16 mouse cellular contexts compared by ENCODE assay signal in the genomic region with DNA sequence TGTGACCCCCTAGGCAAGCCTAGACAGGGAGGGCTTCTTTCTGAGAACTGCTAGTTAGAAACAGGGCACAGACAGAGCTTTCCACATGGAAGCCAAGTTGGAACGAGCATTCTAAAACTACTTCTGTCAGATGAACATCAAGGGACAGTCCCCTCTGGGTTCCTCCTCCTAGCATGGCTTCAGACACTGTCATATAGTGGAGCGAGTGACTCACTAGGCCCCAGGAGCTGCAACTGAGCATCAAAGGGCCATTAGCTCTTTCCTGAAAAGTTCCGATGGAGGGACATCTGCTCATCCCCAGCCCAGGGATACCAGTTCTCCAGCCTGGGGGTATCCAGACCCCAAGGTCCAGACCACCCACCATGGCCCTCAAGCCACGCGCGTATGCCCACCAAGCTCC.
DNase-seq lines count a peak whose midpoint lies in the region; TF ChIP-seq lines count a peak whose summit lies in the region.
"Had no signal": no experiment of that assay in that cellular context is flagged by ENCODE, and none has a peak within 500 bp of the region (broad histone marks: within the 10 kb centered on the region; RNA-seq: fewer than 3 reads in every experiment).

No protein-coding gene starts in this region.

- no peak for TF ChIP-seq POLR2A in CH12.LX (IDR thresholded peaks at IDR 0.05; ENCODE audit: low read depth, low read length)

- peaks cover 0 to 17% of the 10 kb centered on the region in 2 experiments for H3K36me3 ChIP-seq in CH12.LX (replicated peaks in 1 of 2; ENCODE audit: control insufficient read depth in 1 of 2, insufficient read depth in 1 of 2, low read length in 1 of 2)
- H3K36me3 ChIP-seq: G1E had no signal

- H3K9ac ChIP-seq in CH12.LX (ENCODE audit: insufficient read depth, low read depth) = no peak overlapping the region

- no peaks in the 10 kb centered on the region for H3K9me3 ChIP-seq in CH12.LX (replicated peaks; ENCODE audit: low read length)

- H3K4me3 ChIP-seq in CH12.LX (replicated peaks in 1 of 3; ENCODE audit: low read depth in 2 of 3, low read length in 2 of 3, poor library complexity in 1 of 3) = no peak overlapping the region

- H3K27ac ChIP-seq in CH12.LX (ENCODE audit: insufficient read depth, low read depth) = no peak overlapping the region

- TF ChIP-seq CTCF in CH12.LX (conservative IDR thresholded peaks at IDR 0.05 in 1 of 2, IDR thresholded peaks at IDR 0.05 in 1 of 2; ENCODE audit: low read depth in 2 of 2, low read length in 2 of 2) = no peak

- dilution Hi-C loops in CH12.LX (cut with MboI; ENCODE audit: extremely low pct_ligation_motif_present, extremely low pct_unique_long_range_greater_than_20kb, low sequenced_read_pairs) = no loop called here

- peaks cover 0 to 42% of the 10 kb centered on the region in 2 experiments; a peak in 2 of 4 replicates for H3K4me1 ChIP-seq in CH12.LX (ENCODE audit: control insufficient read depth in 1 of 2, insufficient read depth in 2 of 2)

- no peaks in the 10 kb centered on the region for H3K79me2 ChIP-seq in CH12.LX (replicated peaks; ENCODE audit: control insufficient read depth, extremely low read depth, insufficient read depth, poor library complexity, severe bottlenecking)

- peak; percentile 60; the same call in 1 of the 2 replicates for TF ChIP-seq EP300 in CH12.LX (IDR thresholded peaks at IDR 0.05; ENCODE audit: low read length)

- peak; percentile 82 for DNase-seq in CH12.LX (ENCODE audit: extremely low read depth)
- no peak for DNase-seq in kidney, postnatal 25 days
- DNase-seq: adrenal gland, adult 2 months; adrenal gland, adult 8-10 months; adrenal gland, postnatal 10 days; adrenal gland, postnatal 14 days; adrenal gland, postnatal 25 days; adrenal gland, postnatal 36 days; B cell, adult 2 months; cerebellum, adult 11 months; cerebellum, adult 11-12 months; cerebellum, adult 18-20 months; cerebellum, adult 2 months; cerebellum, adult 8-10 months had no signal

- no peaks in the 10 kb centered on the region for H3K27me3 ChIP-seq in CH12.LX (replicated peaks)
- H3K27me3 ChIP-seq: Patski had no signal

- no peak overlapping the region for H3K4me2 ChIP-seq in CH12.LX (ENCODE audit: insufficient read depth, low read depth, poor library complexity, severe bottlenecking)

- TF ChIP-seq RAD21 in CH12.LX (IDR thresholded peaks at IDR 0.05; ENCODE audit: low read depth, low read length) = no peak; the same call in 1 of the 2 replicates

- in situ Hi-C loops in CH12.LX (cut with MboI; ENCODE audit: low pct_ligation_motif_present, low pct_unique_long_range_greater_than_20kb, low sequenced_read_pairs) = loop anchor here (10.0 kb wide), 2 partner anchors 63 to 193 kb away; no protein-coding TSS in a partner anchor

TF ChIP-seq in CH12.LX, 34 proteins besides CTCF, POLR2A, EP300 and RAD21:
- TF ChIP-seq MAZ (IDR thresholded peaks at IDR 0.05; ENCODE audit: low read depth, low read length) (no peak), RCOR1 (conservative IDR thresholded peaks at IDR 0.05; ENCODE audit: low read depth, low read length) (no peak), MXI1 (IDR thresholded peaks at IDR 0.05; ENCODE audit: low read depth, low read length) (no peak), TBP (conservative IDR thresholded peaks at IDR 0.05; ENCODE audit: low read depth, low read length) (no peak), ZKSCAN1 (IDR thresholded peaks at IDR 0.05; ENCODE audit: borderline replicate concordance, low read depth, low read length) (no peak), ZC3H11A (IDR thresholded peaks at IDR 0.05; ENCODE audit: low read depth, low read length) (no peak), NELFE (IDR thresholded peaks at IDR 0.05; ENCODE audit: low read depth, low read length) (no peak), MAFK (IDR thresholded peaks at IDR 0.05; ENCODE audit: insufficient replicate concordance, low read length) (no peak), MEF2A (IDR thresholded peaks at IDR 0.05; ENCODE audit: borderline replicate concordance, low read depth, low read length) (no peak), UBTF (IDR thresholded peaks at IDR 0.05; ENCODE audit: low read depth, low read length) (no peak), USF1 (IDR thresholded peaks at IDR 0.05; ENCODE audit: low read depth, low read length) (no peak), CHD2 (IDR thresholded peaks at IDR 0.05; ENCODE audit: low read length) (no peak), ZMIZ1 (IDR thresholded peaks at IDR 0.05; ENCODE audit: low read depth, low read length) (no peak), POLR2AphosphoS2 (IDR thresholded peaks at IDR 0.05; ENCODE audit: low read depth, low read length) (no peak), NRF1 (IDR thresholded peaks at IDR 0.05; ENCODE audit: low read depth, low read length) (0 out of 2 replicates have a peak, but pooled peaks have one; percentile 13), TCF12 (IDR thresholded peaks at IDR 0.05; ENCODE audit: low read depth, low read length) (no peak), JUN (IDR thresholded peaks at IDR 0.05; ENCODE audit: insufficient read depth, low read depth, low read length) (no peak), ETS1 (conservative IDR thresholded peaks at IDR 0.05; ENCODE audit: low read depth, low read length) (peak; percentile 58), BHLHE40 (IDR thresholded peaks at IDR 0.05; ENCODE audit: low read depth, low read length) (no peak), MYC (IDR thresholded peaks at IDR 0.05; ENCODE audit: low read depth, low read length) (0 out of 2 replicates have a peak, but pooled peaks have one; percentile 14), JUND (conservative IDR thresholded peaks at IDR 0.05; ENCODE audit: low read depth, low read length) (peak; percentile 66), HCFC1 (IDR thresholded peaks at IDR 0.05; ENCODE audit: low read depth, low read length) (no peak), IRF4 (IDR thresholded peaks at IDR 0.05; ENCODE audit: low read depth, low read length) (no peak), ZNF384 (IDR thresholded peaks at IDR 0.05; ENCODE audit: low read depth, low read length) (no peak), SIN3A (IDR thresholded peaks at IDR 0.05; ENCODE audit: low read length) (0 out of 2 replicates have a peak, but pooled peaks have one; percentile 22), MAX (IDR thresholded peaks at IDR 0.05; ENCODE audit: low read length) (no peak)
